Mouse (Mus musculus): Measurements from ENCODE around the gene Tmcc2.

Tmcc2 gene

DNA sequence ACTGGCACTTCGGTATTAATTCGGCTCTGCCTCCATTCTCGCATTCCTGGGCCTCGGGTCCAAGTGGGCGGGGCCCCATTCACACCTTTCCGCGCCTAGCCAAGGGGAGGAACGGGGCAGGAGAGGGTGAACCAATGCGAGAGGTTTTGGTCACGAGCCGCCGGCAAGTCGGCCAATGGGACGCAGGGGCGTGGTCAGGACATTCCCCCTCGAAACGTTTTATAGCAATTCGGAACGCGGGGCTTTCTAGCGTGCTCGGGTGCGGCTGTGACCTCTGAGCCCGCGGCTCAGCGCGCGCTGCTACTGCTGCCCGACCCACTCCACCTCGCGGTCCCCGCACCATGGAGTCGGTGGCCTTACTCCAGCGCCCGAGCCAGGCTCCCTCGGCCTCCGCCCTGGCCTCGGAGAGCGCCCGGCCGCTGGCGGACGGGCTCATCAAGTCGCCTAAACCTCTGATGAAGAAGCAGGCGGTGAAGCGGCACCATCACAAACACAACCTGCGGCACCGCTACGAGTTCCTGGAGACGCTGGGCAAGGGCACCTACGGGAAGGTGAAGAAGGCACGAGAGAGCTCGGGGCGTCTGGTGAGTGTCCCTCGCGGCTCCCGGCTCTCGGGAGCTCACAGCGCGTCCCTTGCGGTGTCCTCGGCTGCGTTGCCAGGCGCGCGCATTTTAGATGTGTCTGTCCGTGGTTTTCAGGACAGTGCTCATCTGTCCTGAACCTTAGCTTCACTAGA lies 75.0 kb downstream of the Tmcc2 start, which contains the start of gene Nuak2:
TSS of gene Nuak2 (plus strand) at position 238 of the 736 bp plus-strand sequence.
- DNase-seq (ENCODE audit: low spot score in 2 of 2), result peak; percentile 86 to 91

DNA sequence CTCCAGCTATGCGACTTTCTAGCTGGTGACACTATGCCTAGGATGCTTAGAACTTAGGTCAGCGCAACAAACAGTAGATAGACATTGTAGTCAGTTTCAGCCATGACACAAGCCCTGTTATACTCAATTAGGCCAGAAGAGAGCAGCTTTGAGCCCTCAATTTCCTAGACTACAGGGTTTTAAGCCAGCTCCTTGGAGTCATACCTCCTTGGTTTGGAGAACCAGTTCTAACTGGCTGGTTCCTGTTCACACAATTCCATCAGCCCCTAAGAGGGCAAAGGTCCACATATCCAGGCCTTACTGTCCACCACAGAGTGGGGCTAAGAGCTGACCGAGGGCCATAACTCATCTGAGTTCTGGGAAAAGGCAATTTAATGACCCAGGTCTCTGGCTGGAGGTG lies 78.4 kb downstream of the Tmcc2 start:
- DNase-seq (ENCODE audit: low spot score in 2 of 2), result peak; percentile 66 to 77

DNA sequence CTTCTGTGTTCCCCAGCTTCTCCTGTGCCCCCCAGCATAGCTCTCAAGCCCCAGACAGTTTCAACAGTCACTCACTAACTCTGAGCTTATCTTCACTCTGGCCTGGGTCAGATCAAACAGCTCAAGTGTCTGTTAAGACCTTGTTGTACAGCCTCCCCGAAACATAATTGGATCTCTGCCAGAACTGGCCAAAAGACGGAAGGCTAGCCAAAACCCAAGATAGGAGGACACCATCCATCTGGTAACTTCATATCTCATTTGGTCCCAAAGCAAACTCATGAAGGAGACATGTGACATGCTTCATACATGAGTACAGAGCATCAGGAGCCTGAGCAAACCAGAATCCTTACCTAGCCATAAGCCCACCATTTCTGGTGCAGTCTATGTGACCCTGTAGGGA lies 79.0 kb downstream of the Tmcc2 start:
- DNase-seq (ENCODE audit: low spot score in 2 of 2), result no peak

DNA sequence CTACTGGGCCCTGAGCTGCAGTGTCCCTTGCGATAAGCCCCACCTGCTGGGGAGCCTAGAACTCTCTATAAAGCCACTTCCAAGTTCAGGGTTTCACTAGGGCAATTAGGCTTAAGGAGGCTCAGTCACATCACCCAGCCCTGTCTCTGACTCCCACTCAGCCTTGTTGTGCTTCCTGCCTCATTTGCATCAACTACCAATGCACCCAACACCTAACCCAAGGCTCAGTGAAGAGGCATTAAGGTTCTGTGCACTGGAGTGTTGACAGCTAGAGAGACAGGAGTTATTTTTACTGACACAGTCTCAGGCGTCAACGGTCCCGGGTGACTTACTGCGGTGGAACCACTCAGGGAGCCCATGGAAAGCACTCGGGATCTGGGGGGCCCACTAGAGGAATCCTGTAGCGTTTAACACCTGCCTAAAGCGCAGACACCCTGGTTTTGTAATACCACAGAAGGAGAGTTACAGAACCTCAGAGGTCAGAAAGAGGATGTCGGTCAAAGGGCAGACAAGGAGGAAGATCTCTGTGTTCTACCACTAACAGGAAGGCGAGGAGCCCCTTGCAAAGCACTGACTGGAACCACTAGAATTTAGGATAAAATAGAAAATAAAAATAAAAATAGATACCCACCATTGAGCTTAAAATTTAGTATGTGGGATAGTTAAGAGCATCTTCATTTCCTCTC lies 79.8 kb downstream of the Tmcc2 start:
- peak in 1 of 2 experiments; percentile 44 for DNase-seq (ENCODE audit: low spot score in 2 of 2)

DNA sequence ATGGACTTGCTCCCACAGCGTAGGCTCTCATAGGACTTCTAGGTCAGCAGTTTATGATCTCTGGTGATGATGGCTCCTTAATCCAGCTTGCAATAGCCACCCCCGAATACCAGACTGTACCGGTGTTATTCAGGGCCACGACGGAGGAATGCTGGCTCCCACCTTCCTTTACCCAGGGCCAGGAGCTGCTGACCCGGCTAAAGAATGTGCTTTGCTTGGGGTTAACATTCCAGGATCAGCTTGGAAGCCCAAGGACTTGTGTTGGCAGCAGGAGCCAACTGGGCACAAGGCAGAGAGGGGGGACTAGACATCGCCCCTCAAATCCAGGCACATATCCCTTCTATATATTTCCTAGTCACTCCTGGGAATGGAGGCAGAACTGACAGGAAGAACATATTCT lies 80.3 kb downstream of the Tmcc2 start:
- no peak for DNase-seq (ENCODE audit: low spot score in 2 of 2)

DNA sequence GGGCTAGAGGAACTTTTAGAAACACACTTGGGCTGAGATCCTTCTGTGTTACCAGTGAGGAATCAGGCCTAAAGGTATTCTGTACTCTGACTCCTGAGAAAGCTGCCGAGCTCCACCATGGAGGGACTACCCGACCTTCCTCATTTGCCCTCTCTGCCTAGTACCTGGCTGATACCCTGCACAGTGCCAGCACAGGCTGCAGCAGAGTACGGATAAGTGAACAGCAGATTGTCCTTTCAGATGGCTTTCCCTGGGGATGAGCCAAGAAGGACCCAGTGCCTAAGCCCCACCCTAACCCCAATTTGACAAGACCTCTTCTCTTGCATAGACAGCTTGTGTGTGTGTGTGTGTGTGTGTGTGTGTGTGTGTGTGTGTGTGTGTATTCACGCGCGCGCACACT lies 82.4 kb downstream of the Tmcc2 start:
- no peak for DNase-seq (ENCODE audit: low spot score in 2 of 2)

DNA sequence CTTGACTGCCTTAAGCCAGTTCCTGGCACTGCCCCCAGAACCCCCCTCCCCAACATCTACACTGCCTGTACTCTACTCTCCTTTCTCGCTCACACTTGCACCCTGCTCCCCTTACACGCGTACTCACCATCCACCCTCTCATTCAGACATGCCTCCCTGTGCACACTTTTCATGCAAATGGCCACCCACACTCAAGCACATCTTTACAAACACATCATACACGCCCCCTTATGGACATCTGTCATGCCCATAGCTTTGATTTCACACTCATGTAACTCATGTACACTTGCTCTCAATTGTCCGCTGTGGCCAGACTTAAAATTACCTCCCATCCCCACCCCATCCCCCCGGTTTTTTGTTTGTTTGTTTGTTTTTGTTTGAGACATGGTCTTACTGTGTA lies 83.1 kb downstream of the Tmcc2 start:
- no peak for DNase-seq (ENCODE audit: low spot score in 2 of 2)

DNA sequence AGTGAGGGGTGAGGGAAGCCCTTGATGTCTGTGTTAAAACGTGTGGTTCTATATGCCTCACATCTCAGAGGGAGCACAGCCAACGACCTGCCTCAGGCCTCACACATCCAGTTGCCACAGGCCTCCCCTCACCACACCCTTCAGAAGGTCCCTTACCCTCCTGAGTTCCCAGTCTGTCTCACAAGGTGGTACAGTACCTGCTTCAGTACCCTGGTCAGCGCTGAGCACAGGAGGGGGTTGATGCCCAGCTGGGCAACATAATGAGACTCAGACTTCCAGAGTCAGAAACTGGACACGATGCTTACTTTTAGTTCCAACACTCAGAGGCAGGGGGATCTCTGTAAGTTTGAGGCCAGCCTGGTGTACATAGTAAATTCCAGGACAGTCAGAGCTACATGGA lies 84.3 kb downstream of the Tmcc2 start:
- DNase-seq (ENCODE audit: low spot score in 2 of 2), result no peak

Measured in spleen, postnatal 4 days (tissue).